Mouse (Mus musculus): ENCODE results near the gene Ano6. TPM values are rescaled to one million over a fixed set of nuclear protein-coding genes. Genes with fewer than 3 reads are reported as not detected.
A peak's percentile ranks its signal among the peaks of the same experiment; 100 is the strongest.

Ano6 gene
- polyA plus RNA-seq, 1 experiment from 2014 or later: 54.4 TPM

GRCm38 (mm10) chr15:95914963-95915362 is 124.3 kb downstream of the Ano6 start:
- Histone ChIP-seq H3K4me1 (ENCODE audit: insufficient read depth, low read length) (peaks cover 9% of the 10 kb centered on the region), H3K4me3 (ENCODE audit: low read length) (no peak overlapping the region), H3K36me3 (ENCODE audit: insufficient read depth, low read length) (peaks cover 23% of the 10 kb centered on the region; the same call in 1 of the 2 replicates), H3K9me3 (ENCODE audit: low read length) (no peaks in the 10 kb centered on the region), H3K4me2 (replicated peaks; ENCODE audit: low read depth, low read length) (no peak overlapping the region), H3K27ac (ENCODE audit: low read length) (no peak overlapping the region), H3K27me3 (ENCODE audit: insufficient read depth, low read length) (no peaks in the 10 kb centered on the region), H3K9ac (replicated peaks; ENCODE audit: low read length) (no peak overlapping the region)
- no peak for ATAC-seq (ENCODE audit: low FRiP score, low TSS enrichment)
- WGBS: 88% methylated on average over 3 of the region's 3 CpGs

GRCm38 (mm10) chr15:95915477-95915876 is 124.8 kb downstream of the Ano6 start:
- no peaks in the 10 kb centered on the region for H3K9me3 ChIP-seq (ENCODE audit: low read length)
- H3K4me3 ChIP-seq (ENCODE audit: low read length): no peak overlapping the region
- H3K4me1 ChIP-seq (ENCODE audit: insufficient read depth, low read length): peaks cover 4% of the 10 kb centered on the region
- WGBS: 95% methylated on average over 3 of the region's 3 CpGs
- no peak overlapping the region for H3K4me2 ChIP-seq (replicated peaks; ENCODE audit: low read depth, low read length)
- peaks cover 23% of the 10 kb centered on the region; the same call in 1 of the 2 replicates for H3K36me3 ChIP-seq (ENCODE audit: insufficient read depth, low read length)
- H3K9ac ChIP-seq (replicated peaks; ENCODE audit: low read length): no peak overlapping the region
- no peaks in the 10 kb centered on the region for H3K27me3 ChIP-seq (ENCODE audit: insufficient read depth, low read length)
- no peak overlapping the region for H3K27ac ChIP-seq (ENCODE audit: low read length)
- ATAC-seq (ENCODE audit: low FRiP score, low TSS enrichment): no peak

GRCm38 (mm10) chr15:95917330-95917729 is 126.7 kb downstream of the Ano6 start:
- 84% methylated on average over 3 of the region's 3 CpGs for WGBS
- H3K9ac ChIP-seq (replicated peaks; ENCODE audit: low read length): no peak overlapping the region
- no peak overlapping the region for H3K4me3 ChIP-seq (ENCODE audit: low read length)
- H3K27ac ChIP-seq (ENCODE audit: low read length): no peak overlapping the region
- H3K4me2 ChIP-seq (replicated peaks; ENCODE audit: low read depth, low read length): no peak overlapping the region
- H3K9me3 ChIP-seq (ENCODE audit: low read length): no peaks in the 10 kb centered on the region
- no peaks in the 10 kb centered on the region for H3K4me1 ChIP-seq (ENCODE audit: insufficient read depth, low read length)
- no peaks in the 10 kb centered on the region for H3K27me3 ChIP-seq (ENCODE audit: insufficient read depth, low read length)
- peaks cover 30% of the 10 kb centered on the region for H3K36me3 ChIP-seq (ENCODE audit: insufficient read depth, low read length)
- ATAC-seq (ENCODE audit: low FRiP score, low TSS enrichment): no peak

GRCm38 (mm10) chr15:95920047-95920446 is 129.4 kb downstream of the Ano6 start:
- peaks cover 16% of the 10 kb centered on the region for H3K36me3 ChIP-seq (ENCODE audit: insufficient read depth, low read length)
- H3K9me3 ChIP-seq (ENCODE audit: low read length): no peaks in the 10 kb centered on the region
- H3K4me2 ChIP-seq (replicated peaks; ENCODE audit: low read depth, low read length): no peak overlapping the region
- H3K4me1 ChIP-seq (ENCODE audit: insufficient read depth, low read length): no peaks in the 10 kb centered on the region
- no peak overlapping the region for H3K4me3 ChIP-seq (ENCODE audit: low read length)
- 63% methylated on average over 9 of the region's 9 CpGs for WGBS
- no peak overlapping the region for H3K27ac ChIP-seq (ENCODE audit: low read length)
- no peaks in the 10 kb centered on the region for H3K27me3 ChIP-seq (ENCODE audit: insufficient read depth, low read length)
- no peak for ATAC-seq (ENCODE audit: low FRiP score, low TSS enrichment)
- no peak overlapping the region; the same call in 1 of the 2 replicates for H3K9ac ChIP-seq (replicated peaks; ENCODE audit: low read length)

GRCm38 (mm10) chr15:95921072-95921471 is 130.4 kb downstream of the Ano6 start:
- no peaks in the 10 kb centered on the region for H3K9me3 ChIP-seq (ENCODE audit: low read length)
- H3K36me3 ChIP-seq (ENCODE audit: insufficient read depth, low read length): peaks cover 9% of the 10 kb centered on the region
- H3K9ac ChIP-seq (replicated peaks; ENCODE audit: low read length): no peak overlapping the region
- no peak for ATAC-seq (ENCODE audit: low FRiP score, low TSS enrichment)
- H3K4me3 ChIP-seq (ENCODE audit: low read length): no peak overlapping the region
- 86% methylated on average over 3 of the region's 3 CpGs for WGBS
- no peaks in the 10 kb centered on the region for H3K27me3 ChIP-seq (ENCODE audit: insufficient read depth, low read length)
- no peak overlapping the region for H3K27ac ChIP-seq (ENCODE audit: low read length)
- H3K4me2 ChIP-seq (replicated peaks; ENCODE audit: low read depth, low read length): no peak overlapping the region
- H3K4me1 ChIP-seq (ENCODE audit: insufficient read depth, low read length): no peaks in the 10 kb centered on the region

- no peak for ATAC-seq (ENCODE audit: low FRiP score, low TSS enrichment)
- Histone ChIP-seq H3K9ac (replicated peaks; ENCODE audit: low read length) (no peak overlapping the region), H3K27ac (ENCODE audit: low read length) (no peak overlapping the region), H3K36me3 (ENCODE audit: insufficient read depth, low read length) (peaks cover 7% of the 10 kb centered on the region), H3K9me3 (ENCODE audit: low read length) (no peaks in the 10 kb centered on the region), H3K4me1 (ENCODE audit: insufficient read depth, low read length) (no peaks in the 10 kb centered on the region), H3K4me2 (replicated peaks; ENCODE audit: low read depth, low read length) (no peak overlapping the region), H3K27me3 (ENCODE audit: insufficient read depth, low read length) (no peaks in the 10 kb centered on the region), H3K4me3 (ENCODE audit: low read length) (no peak overlapping the region)
- 91% methylated on average over 4 of the region's 4 CpGs for WGBS
These were observed 131.0 kb downstream of the Ano6 start for GRCm38 (mm10) chr15:95921639-95922038.

GRCm38 (mm10) chr15:95922558-95922957 is 131.9 kb downstream of the Ano6 start:
- no peak for ATAC-seq (ENCODE audit: low FRiP score, low TSS enrichment)
- H3K9ac ChIP-seq (replicated peaks; ENCODE audit: low read length): no peak overlapping the region
- H3K4me2 ChIP-seq (replicated peaks; ENCODE audit: low read depth, low read length): no peak overlapping the region
- H3K9me3 ChIP-seq (ENCODE audit: low read length): no peaks in the 10 kb centered on the region
- peaks cover 7% of the 10 kb centered on the region for H3K36me3 ChIP-seq (ENCODE audit: insufficient read depth, low read length)
- H3K27me3 ChIP-seq (ENCODE audit: insufficient read depth, low read length): no peaks in the 10 kb centered on the region
- H3K4me1 ChIP-seq (ENCODE audit: insufficient read depth, low read length): no peaks in the 10 kb centered on the region
- 89% methylated on average over 6 of the region's 6 CpGs for WGBS
- H3K4me3 ChIP-seq (ENCODE audit: low read length): no peak overlapping the region
- no peak overlapping the region for H3K27ac ChIP-seq (ENCODE audit: low read length)

GRCm38 (mm10) chr15:95925334-95925986 is 134.8 kb downstream of the Ano6 start:
- H3K27me3 ChIP-seq (ENCODE audit: insufficient read depth, low read length): no peaks in the 10 kb centered on the region
- WGBS: 83% methylated on average over 8 of the region's 8 CpGs
- no peak for ATAC-seq (ENCODE audit: low FRiP score, low TSS enrichment)

GRCm38 (mm10) chr15:95929087-95929486 is 138.4 kb downstream of the Ano6 start:
- 90% methylated on average over 6 of the region's 6 CpGs for WGBS

More at GRCm38 (mm10) chr15:95925334-95925986, 134.8 kb downstream of the Ano6 start:
- Histone ChIP-seq H3K27ac (ENCODE audit: low read length) (no peak overlapping the region), H3K36me3 (ENCODE audit: insufficient read depth, low read length) (peaks cover 19% of the 10 kb centered on the region), H3K9me3 (ENCODE audit: low read length) (no peaks in the 10 kb centered on the region), H3K4me1 (ENCODE audit: insufficient read depth, low read length) (no peaks in the 10 kb centered on the region), H3K4me3 (ENCODE audit: low read length) (no peak overlapping the region), H3K9ac (replicated peaks; ENCODE audit: low read length) (no peak overlapping the region), H3K4me2 (replicated peaks; ENCODE audit: low read depth, low read length) (no peak overlapping the region)

GRCm38 (mm10) chr15:95931013-95931775 is 140.6 kb downstream of the Ano6 start:
- Histone ChIP-seq H3K4me3 (ENCODE audit: low read length) (no peak overlapping the region), H3K27me3 (ENCODE audit: insufficient read depth, low read length) (no peaks in the 10 kb centered on the region), H3K4me2 (replicated peaks; ENCODE audit: low read depth, low read length) (0 out of 2 replicates have a peak overlapping the region, but pooled peaks have one; percentile 11), H3K27ac (ENCODE audit: low read length) (peak overlapping the region; percentile 66), H3K36me3 (ENCODE audit: insufficient read depth, low read length) (peaks cover 26% of the 10 kb centered on the region), H3K4me1 (ENCODE audit: insufficient read depth, low read length) (0 out of 2 replicates have a peak, but pooled peaks cover 5% of the 10 kb centered on the region), H3K9ac (replicated peaks; ENCODE audit: low read length) (no peak overlapping the region), H3K9me3 (ENCODE audit: low read length) (0 out of 2 replicates have a peak, but pooled peaks cover 4% of the 10 kb centered on the region)
- WGBS: 46% methylated on average over 16 of the region's 16 CpGs
- peak; percentile 75; the same call in 1 of the 2 replicates for ATAC-seq (ENCODE audit: low FRiP score, low TSS enrichment)

More at GRCm38 (mm10) chr15:95929087-95929486, 138.4 kb downstream of the Ano6 start:
- no peak for ATAC-seq (ENCODE audit: low FRiP score, low TSS enrichment)
- Histone ChIP-seq H3K4me2 (replicated peaks; ENCODE audit: low read depth, low read length) (no peak overlapping the region), H3K36me3 (ENCODE audit: insufficient read depth, low read length) (peaks cover 26% of the 10 kb centered on the region), H3K4me1 (ENCODE audit: insufficient read depth, low read length) (0 out of 2 replicates have a peak, but pooled peaks cover 5% of the 10 kb centered on the region), H3K9ac (replicated peaks; ENCODE audit: low read length) (no peak overlapping the region), H3K27ac (ENCODE audit: low read length) (no peak overlapping the region), H3K27me3 (ENCODE audit: insufficient read depth, low read length) (no peaks in the 10 kb centered on the region), H3K4me3 (ENCODE audit: low read length) (no peak overlapping the region), H3K9me3 (ENCODE audit: low read length) (0 out of 2 replicates have a peak, but pooled peaks cover 4% of the 10 kb centered on the region)

All from kidney, embryonic 16.5 days (tissue).